9 mouse cellular contexts compared by ENCODE assay signal in the genomic region with DNA sequence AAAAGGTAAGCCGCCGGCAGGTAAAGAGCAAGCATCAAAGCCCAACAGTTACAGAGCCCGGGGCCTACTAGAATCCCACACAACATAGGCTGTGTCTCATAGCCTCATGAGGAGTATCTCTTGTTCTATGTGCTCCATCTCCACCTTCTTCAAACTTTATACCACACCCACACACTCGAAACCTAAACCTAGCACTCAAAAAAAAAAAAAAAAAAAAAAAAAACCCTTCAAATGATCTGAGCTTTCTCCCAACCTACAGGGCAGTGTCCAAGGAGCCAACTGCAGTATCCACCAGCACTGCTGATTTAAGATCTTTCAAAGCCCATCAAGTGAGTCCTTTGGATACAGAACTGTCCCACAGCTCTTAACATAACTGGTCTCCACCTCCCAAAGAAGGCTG. TPM values are rescaled to one million over a fixed set of nuclear protein-coding genes. Genes with fewer than 3 reads are reported as not detected.
A peak's percentile ranks its signal among the peaks of the same experiment; 100 is the strongest.
DNase-seq lines count a peak whose midpoint lies in the region; ATAC-seq and TF ChIP-seq lines count a peak whose summit lies in the region.
"Had no signal": no experiment of that assay in that cellular context is flagged by ENCODE, and none has a peak within 500 bp of the region (broad histone marks: within the 10 kb centered on the region; RNA-seq: fewer than 3 reads in every experiment).

No protein-coding gene starts in this region.

- DNase-seq in heart, postnatal 4 days = no peak
- DNase-seq in midbrain, embryonic 14.5 days = no peak
- DNase-seq in retina, postnatal 1 day = no peak
- no peak for DNase-seq in thymus, postnatal 10 days (ENCODE audit: low spot score in 2 of 2)
- DNase-seq in gastrocnemius, adult 18-20 months (ENCODE audit: low spot score) = no peak

- WGBS in heart, embryonic 15.5 days = 87% methylated on average over 4 of the region's 4 CpGs
- 80% methylated on average over 4 of the region's 4 CpGs for WGBS in bone marrow, adult 2 months
- 91% methylated on average over 4 of the region's 4 CpGs for WGBS in hindbrain, embryonic 13.5 days
- WGBS in midbrain, embryonic 14.5 days = 93% methylated on average over 4 of the region's 4 CpGs

- peak overlapping the region; percentile 100; the same call in 1 of the 2 replicates for H3K4me3 ChIP-seq in heart, embryonic 15.5 days
- H3K4me3 ChIP-seq in bone marrow, adult 2 months (replicated peaks; ENCODE audit: control insufficient read depth, low read depth, low read length) = peak overlapping the region; percentile 11
- H3K4me3 ChIP-seq in hindbrain, embryonic 13.5 days = peak overlapping the region; percentile 97
- H3K4me3 ChIP-seq in midbrain, embryonic 14.5 days (replicated peaks; ENCODE audit: low read depth, low read length) = peak overlapping the region; percentile 99

- TF ChIP-seq CTCF in bone marrow, adult 2 months (IDR thresholded peaks at IDR 0.05; ENCODE audit: control insufficient read depth, insufficient read depth, low read length) = no peak

- H3K4me1 ChIP-seq in heart, embryonic 15.5 days (replicated peaks) = peaks cover 24% of the 10 kb centered on the region
- no peaks in the 10 kb centered on the region for H3K4me1 ChIP-seq in bone marrow, adult 2 months (ENCODE audit: control insufficient read depth, insufficient read depth, low read length)
- peaks cover 35% of the 10 kb centered on the region for H3K4me1 ChIP-seq in hindbrain, embryonic 13.5 days (replicated peaks)
- peaks cover 25% of the 10 kb centered on the region for H3K4me1 ChIP-seq in midbrain, embryonic 14.5 days (ENCODE audit: control insufficient read depth, insufficient read depth, low read length)

- TF ChIP-seq POLR2A in bone marrow, adult 2 months (IDR thresholded peaks at IDR 0.05; ENCODE audit: borderline replicate concordance, control insufficient read depth, low read depth, low read length) = no peak

- ATAC-seq in heart, embryonic 15.5 days (replicated peaks; ENCODE audit: insufficient number of reproducible peaks, insufficient read depth, low FRiP score, low read depth) = no peak
- ATAC-seq in hindbrain, embryonic 13.5 days (ENCODE audit: low FRiP score) = no peak
- no peak for ATAC-seq in midbrain, embryonic 14.5 days (ENCODE audit: low FRiP score, low TSS enrichment)

- peak overlapping the region; percentile 98; the same call in 1 of the 2 replicates for H3K9ac ChIP-seq in heart, embryonic 15.5 days
- peak overlapping the region; percentile 97 for H3K9ac ChIP-seq in hindbrain, embryonic 13.5 days
- peak overlapping the region; percentile 90; the same call in 1 of the 2 replicates for H3K9ac ChIP-seq in midbrain, embryonic 14.5 days (replicated peaks; ENCODE audit: low read length)

- H3K27me3 ChIP-seq in heart, embryonic 15.5 days = no peaks in the 10 kb centered on the region
- H3K27me3 ChIP-seq in hindbrain, embryonic 13.5 days = no peaks in the 10 kb centered on the region
- no peaks in the 10 kb centered on the region for H3K27me3 ChIP-seq in midbrain, embryonic 14.5 days (ENCODE audit: control insufficient read depth, insufficient read depth, low read length)
- H3K27me3 ChIP-seq: Patski had no signal

- H3K36me3 ChIP-seq in heart, embryonic 15.5 days = peaks cover 20% of the 10 kb centered on the region
- peaks cover 22% of the 10 kb centered on the region for H3K36me3 ChIP-seq in hindbrain, embryonic 13.5 days
- peaks cover 28% of the 10 kb centered on the region for H3K36me3 ChIP-seq in midbrain, embryonic 14.5 days (ENCODE audit: control insufficient read depth, insufficient read depth, low read length)

- no peaks in the 10 kb centered on the region for H3K9me3 ChIP-seq in heart, embryonic 15.5 days (replicated peaks)
- no peaks in the 10 kb centered on the region for H3K9me3 ChIP-seq in hindbrain, embryonic 13.5 days
- H3K9me3 ChIP-seq in midbrain, embryonic 14.5 days (ENCODE audit: control insufficient read depth, low read length) = no peaks in the 10 kb centered on the region

- peak overlapping the region; percentile 93 for H3K4me2 ChIP-seq in heart, embryonic 15.5 days
- peak overlapping the region; percentile 61 for H3K4me2 ChIP-seq in hindbrain, embryonic 13.5 days
- peak overlapping the region; percentile 73 for H3K4me2 ChIP-seq in midbrain, embryonic 14.5 days (ENCODE audit: low read length)

- no peak overlapping the region for H3K27ac ChIP-seq in heart, embryonic 15.5 days
- H3K27ac ChIP-seq in bone marrow, adult 2 months (ENCODE audit: control insufficient read depth, insufficient read depth, low read depth, low read length, poor library complexity) = no peak overlapping the region
- peak overlapping the region; percentile 18; the same call in 1 of the 2 replicates for H3K27ac ChIP-seq in hindbrain, embryonic 13.5 days
- no peak overlapping the region for H3K27ac ChIP-seq in midbrain, embryonic 14.5 days (replicated peaks; ENCODE audit: low read depth, low read length)

RNA-seq across cellular contexts. Expression of a gene that starts 1.5 kb away (rescaled TPM):
- 15.8 and 17.0 TPM in 2 replicates for polyA plus RNA-seq in heart, embryonic 15.5 days (2015; fragmentation: Nextera tagmentation; extraction: Ambion mirVana)
- total RNA-seq in heart, postnatal 4 days (2021) = 10 to 100 TPM; 17.0 to 17.9 TPM
- polyA plus RNA-seq in bone marrow, adult 2 months (2011; ENCODE audit: insufficient read depth, insufficient read length, low replicate concordance, missing spikeins) = 7.9 and 16.7 TPM in 2 replicates
- 29.9 and 31.8 TPM in 2 replicates for polyA plus RNA-seq in hindbrain, embryonic 13.5 days (2015; fragmentation: Nextera tagmentation; extraction: Ambion mirVana)
- 31.2 and 37.8 TPM in 2 replicates for polyA plus RNA-seq in midbrain, embryonic 14.5 days (2014; fragmentation: Nextera tagmentation; extraction: Ambion mirVana)
- total RNA-seq in gastrocnemius, adult 18-20 months (2021) = 1 to 10 TPM; 8.5 to 9.8 TPM

RNA-seq across cellular contexts. Expression of a gene that starts 1.6 kb away (rescaled TPM):
- polyA plus RNA-seq in heart, embryonic 15.5 days (2015; fragmentation: Nextera tagmentation; extraction: Ambion mirVana) = 17.2 and 19.3 TPM in 2 replicates
- total RNA-seq in heart, postnatal 4 days (2021) = 10 to 100 TPM; 35.8 to 40.0 TPM
- polyA plus RNA-seq in bone marrow, adult 2 months (2011; ENCODE audit: insufficient read depth, insufficient read length, low replicate concordance, missing spikeins) = 9.4 and 20.3 TPM in 2 replicates
- polyA plus RNA-seq in hindbrain, embryonic 13.5 days (2015; fragmentation: Nextera tagmentation; extraction: Ambion mirVana) = 34.5 and 34.8 TPM in 2 replicates
- 23.1 and 26.7 TPM in 2 replicates for polyA plus RNA-seq in midbrain, embryonic 14.5 days (2014; fragmentation: Nextera tagmentation; extraction: Ambion mirVana)
- total RNA-seq in gastrocnemius, adult 18-20 months (2021) = 1 to 10 TPM; 8.8 to 9.7 TPM

Comparison
In these comparisons a context has a peak if more than half of its experiments do, and no peak if none do; other contexts are left out.
1. H3K4me3 ChIP-seq: peak in every context shown above with its lines; median percentile 100 in heart, embryonic 15.5 days; 99 in midbrain, embryonic 14.5 days; 97 in hindbrain, embryonic 13.5 days; 11 in bone marrow, adult 2 months.